Mouse (Mus musculus) lung, postnatal 0 days (tissue): ENCODE data around the gene Gm45213.

ENCODE experiments used
- CTCF ChIP-seq: IDR thresholded peaks from 2 replicates; pipeline ENCODE4 v1.5.1; 2016; ENCODE audit warnings: antibody characterized with exemption, mild to moderate bottlenecking
- EP300 ChIP-seq: IDR thresholded peaks from 2 replicates; pipeline ENCODE4 v1.6.1; 2016; ENCODE audit warnings: antibody characterized with exemption, mild to moderate bottlenecking, control low read depth

DNA sequence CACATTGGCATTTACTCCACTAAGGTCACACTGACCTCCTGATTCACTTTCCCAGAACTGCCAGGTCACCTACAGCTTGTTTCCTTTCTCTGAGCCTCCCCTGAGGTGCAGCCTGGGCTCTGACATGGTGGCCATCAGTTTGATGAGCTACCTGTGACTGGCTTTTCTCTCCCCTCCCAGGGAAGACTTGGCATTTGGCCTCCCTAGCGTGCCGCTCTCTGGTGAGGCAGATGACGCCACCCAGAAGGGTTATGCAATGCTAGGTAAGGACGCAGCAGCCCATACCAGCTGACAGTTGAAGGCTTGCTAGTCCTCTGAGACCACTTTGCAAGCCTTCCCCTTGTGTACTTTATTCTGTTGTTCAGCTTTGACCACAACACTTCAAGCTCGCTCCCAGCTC is 40.0 kb upstream of the Gm45213 start:
- TF ChIP-seq EP300: no peak
- TF ChIP-seq CTCF: no peak
